Mouse (Mus musculus) forebrain, embryonic 11.5 days (tissue): Measurements from ENCODE around the gene Iqcj. TPM values are rescaled to one million over a fixed set of nuclear protein-coding genes. Genes with fewer than 3 reads are reported as not detected.

Experiments used
- ATAC-seq: fragments of 200-750 bp; cut with Nextera tagmentation; replicated peaks from 2 replicates; pipeline ENCODE4 v1.8.0; 2017; ENCODE audit warnings: moderate TSS enrichment; ENCODE audit not compliant: low FRiP score
- DNase-seq: peaks from one replicate; pipeline ENCODE4 v3.0.0-alpha.2; 2017; ENCODE audit warnings: low spot score
- H3K27ac ChIP-seq: fragments of 300-500 bp; sonication (generic); 2 replicates; pipeline ENCODE4 v1.5.1; 2014; ENCODE audit warnings: low read depth, low read length
- H3K27me3 ChIP-seq: fragments of 300-500 bp; sonication (generic); 2 replicates; pipeline ENCODE4 v1.6.1; 2014; ENCODE audit warnings: mild to moderate bottlenecking, low read length, mixed read lengths; ENCODE audit not compliant: control insufficient read depth, insufficient read depth
- H3K36me3 ChIP-seq: fragments of 300-500 bp; sonication (generic); 2 replicates; pipeline ENCODE4 v1.6.1; 2014; ENCODE audit warnings: mild to moderate bottlenecking, low read length, moderate library complexity, mixed read lengths; ENCODE audit not compliant: control insufficient read depth, insufficient read depth
- H3K4me1 ChIP-seq: fragments of 300-500 bp; sonication (generic); replicated peaks from 2 replicates; pipeline ENCODE4 v1.6.1; 2014; ENCODE audit warnings: low read length, mixed read lengths; ENCODE audit not compliant: control insufficient read depth, insufficient read depth
- H3K4me2 ChIP-seq: fragments of 300-500 bp; sonication (generic); 2 replicates; pipeline ENCODE4 v1.6.1; 2014; ENCODE audit warnings: low read depth, mild to moderate bottlenecking, low read length, moderate library complexity, mixed read lengths; ENCODE audit not compliant: severe bottlenecking
- H3K4me3 ChIP-seq: fragments of 300-500 bp; sonication (generic); 2 replicates; pipeline ENCODE4 v1.5.1; 2014; ENCODE audit warnings: low read depth, low read length
- H3K9ac ChIP-seq: fragments of 300-500 bp; sonication (generic); 2 replicates; pipeline ENCODE4 v1.6.1; 2014; ENCODE audit warnings: low read length
- H3K9me3 ChIP-seq: fragments of 300-500 bp; sonication (generic); 2 replicates; pipeline ENCODE4 v1.6.1; 2016; ENCODE audit warnings: low read length, mixed read lengths; ENCODE audit not compliant: control insufficient read depth
- WGBS: fragments of 180-500 bp; shearing (Covaris S2); extraction: QIAGEN DNeasy Blood & Tissue Kit; methylation state at CpG from one replicate; pipeline ENCODE4 v1.1.7; 2014; 5-methylcytosine and 5-hydroxymethylcytosine counted together
- polyA plus RNA-seq: library from polyadenylated mRNA; unstranded; fragments of >200 nt; fragmentation: Nextera tagmentation; extraction: Ambion mirVana; gene quantifications from 2 replicates; pipeline ENCODE4 v1.2.1, GENCODE M21; 2014

The Iqcj gene
- polyA plus RNA-seq, 1 experiment from 2014 or later = 0.53 TPM

DNA sequence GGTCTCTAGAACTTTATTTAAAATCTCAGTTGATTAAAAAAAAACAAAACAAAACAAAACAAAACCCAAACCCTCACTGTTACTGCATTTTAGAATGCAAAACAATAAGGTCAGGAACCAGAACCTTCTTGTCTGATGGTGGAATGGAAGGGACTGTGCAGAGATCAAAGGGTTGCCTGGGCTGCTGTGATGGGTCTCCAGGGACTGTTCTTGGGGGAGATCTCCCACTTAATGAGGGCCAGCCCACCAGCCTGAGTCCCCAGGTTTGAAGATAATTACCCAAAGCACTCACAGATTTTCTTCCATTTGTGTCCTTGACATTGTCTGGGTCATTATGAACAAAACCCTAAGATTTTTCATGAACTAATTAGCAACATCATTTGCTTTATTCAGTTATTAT, 4.8 kb upstream of the Iqcj start:
- no peak overlapping the region for H3K4me3 ChIP-seq
- H3K9ac ChIP-seq = no peak overlapping the region
- no peak for ATAC-seq
- no peaks in the 10 kb centered on the region for H3K36me3 ChIP-seq
- DNase-seq = no peak
- no peak overlapping the region for H3K27ac ChIP-seq
- H3K4me2 ChIP-seq = no peak overlapping the region
- 0 out of 2 replicates have a peak, but pooled peaks cover 5% of the 10 kb centered on the region for H3K4me1 ChIP-seq
- no peaks in the 10 kb centered on the region for H3K27me3 ChIP-seq
- H3K9me3 ChIP-seq = no peaks in the 10 kb centered on the region

DNA sequence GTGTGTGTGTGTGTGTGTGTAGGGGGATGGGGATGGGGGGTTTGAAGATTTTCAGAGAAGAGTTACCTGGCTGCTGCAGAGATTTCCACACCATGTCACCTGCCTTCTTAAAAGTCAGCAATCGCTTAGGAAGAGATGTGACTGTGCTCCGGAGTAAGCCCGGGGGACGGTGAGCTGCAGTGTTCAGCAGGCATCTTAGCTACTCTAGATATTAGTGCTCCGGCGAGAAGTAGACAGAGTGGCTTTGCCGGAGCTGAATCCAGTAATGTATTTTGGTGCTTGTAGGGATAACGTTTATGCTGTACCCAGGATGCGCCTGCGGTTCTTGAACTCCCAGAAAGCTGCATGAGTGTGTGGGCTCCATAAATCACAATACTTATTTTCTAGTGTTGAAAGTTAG, 748 bp downstream of the Iqcj start:
- Histone ChIP-seq H3K4me3 (no peak overlapping the region), H3K9ac (no peak overlapping the region), H3K27me3 (no peaks in the 10 kb centered on the region), H3K9me3 (no peaks in the 10 kb centered on the region), H3K4me1 (no peaks in the 10 kb centered on the region), H3K4me2 (no peak overlapping the region), H3K36me3 (no peaks in the 10 kb centered on the region), H3K27ac (no peak overlapping the region)
- DNase-seq (peak; percentile 53), ATAC-seq (no peak)
- WGBS = 86% methylated on average over 10 of the region's 10 CpGs

DNA sequence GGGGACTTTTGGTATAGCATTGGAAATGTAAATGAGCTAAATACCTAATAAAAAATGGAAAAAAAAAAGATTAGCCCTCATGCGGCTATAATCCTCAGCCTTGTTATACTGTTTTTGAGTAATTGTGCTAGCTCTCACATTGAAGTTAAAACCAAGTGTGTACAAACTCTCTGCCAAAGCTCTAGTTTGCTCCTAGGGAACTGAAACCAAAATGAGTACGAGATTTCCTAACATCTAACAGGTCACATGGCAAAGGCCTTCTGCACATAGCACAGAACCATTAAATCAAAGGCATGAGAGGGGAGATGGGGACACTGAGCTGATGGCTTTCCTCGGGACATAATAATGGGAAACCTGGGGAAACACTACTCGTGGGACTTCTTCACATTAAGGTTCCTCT, 10.5 kb downstream of the Iqcj start:
- H3K9ac ChIP-seq = no peak overlapping the region
- no peak overlapping the region for H3K4me2 ChIP-seq
- no peaks in the 10 kb centered on the region for H3K9me3 ChIP-seq
- DNase-seq = no peak
- H3K4me1 ChIP-seq = no peaks in the 10 kb centered on the region
- ATAC-seq = no peak
- H3K36me3 ChIP-seq = no peaks in the 10 kb centered on the region
- WGBS = 79% methylated on average over 4 of the region's 4 CpGs
- H3K4me3 ChIP-seq = no peak overlapping the region
- H3K27me3 ChIP-seq = no peaks in the 10 kb centered on the region
- H3K27ac ChIP-seq = no peak overlapping the region

DNA sequence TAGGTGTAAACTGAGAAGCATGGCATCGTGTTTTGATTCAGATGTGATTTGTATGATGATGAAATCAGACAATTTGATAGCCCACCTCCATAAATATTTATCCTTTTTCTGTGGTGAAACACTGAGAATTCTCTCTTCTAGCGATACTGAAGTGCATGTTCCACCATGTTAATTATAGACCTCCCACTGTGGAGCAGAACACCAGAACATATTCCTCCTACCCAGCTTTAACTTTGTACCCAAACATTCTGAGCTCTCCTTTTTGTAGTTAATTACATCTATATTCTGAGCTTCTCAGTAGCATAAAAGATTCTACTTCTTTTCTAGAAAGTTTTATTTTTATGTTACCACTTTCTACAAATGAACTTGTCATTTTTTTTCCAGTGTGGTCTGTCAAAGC, 16.6 kb downstream of the Iqcj start:
- Histone ChIP-seq H3K27ac (no peak overlapping the region), H3K4me3 (no peak overlapping the region), H3K4me2 (no peak overlapping the region), H3K9ac (no peak overlapping the region), H3K36me3 (no peaks in the 10 kb centered on the region), H3K9me3 (no peaks in the 10 kb centered on the region), H3K27me3 (no peaks in the 10 kb centered on the region), H3K4me1 (no peaks in the 10 kb centered on the region)
- DNase-seq (no peak), ATAC-seq (no peak)
- 90% methylated on average over 2 of the region's 2 CpGs for WGBS

DNA sequence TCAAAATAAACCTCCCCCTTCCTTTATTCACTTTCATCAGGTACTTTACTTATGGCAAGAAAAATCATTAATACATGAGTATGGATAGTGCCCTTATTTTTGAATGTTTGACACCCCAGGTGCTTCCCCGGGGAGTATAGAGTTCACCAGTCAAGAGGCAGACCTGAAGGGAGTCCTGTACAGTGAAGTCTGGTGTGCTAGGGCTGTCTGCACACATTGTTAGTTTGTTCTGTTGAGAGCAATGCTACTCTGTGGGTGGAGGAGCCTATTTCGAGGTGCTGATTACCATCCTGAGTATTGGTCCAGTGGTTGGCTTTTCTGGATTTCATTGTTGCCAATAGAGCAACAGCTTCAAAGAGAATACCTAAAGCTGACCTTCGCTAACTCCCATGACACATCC, 26.1 kb downstream of the Iqcj start:
- Histone ChIP-seq H3K4me3 (no peak overlapping the region), H3K27ac (no peak overlapping the region), H3K9ac (no peak overlapping the region), H3K4me2 (no peak overlapping the region), H3K9me3 (no peaks in the 10 kb centered on the region), H3K27me3 (no peaks in the 10 kb centered on the region), H3K4me1 (no peaks in the 10 kb centered on the region), H3K36me3 (no peaks in the 10 kb centered on the region)
- 78% methylated on average over 3 of the region's 3 CpGs for WGBS
- ATAC-seq = no peak
- DNase-seq = no peak

DNA sequence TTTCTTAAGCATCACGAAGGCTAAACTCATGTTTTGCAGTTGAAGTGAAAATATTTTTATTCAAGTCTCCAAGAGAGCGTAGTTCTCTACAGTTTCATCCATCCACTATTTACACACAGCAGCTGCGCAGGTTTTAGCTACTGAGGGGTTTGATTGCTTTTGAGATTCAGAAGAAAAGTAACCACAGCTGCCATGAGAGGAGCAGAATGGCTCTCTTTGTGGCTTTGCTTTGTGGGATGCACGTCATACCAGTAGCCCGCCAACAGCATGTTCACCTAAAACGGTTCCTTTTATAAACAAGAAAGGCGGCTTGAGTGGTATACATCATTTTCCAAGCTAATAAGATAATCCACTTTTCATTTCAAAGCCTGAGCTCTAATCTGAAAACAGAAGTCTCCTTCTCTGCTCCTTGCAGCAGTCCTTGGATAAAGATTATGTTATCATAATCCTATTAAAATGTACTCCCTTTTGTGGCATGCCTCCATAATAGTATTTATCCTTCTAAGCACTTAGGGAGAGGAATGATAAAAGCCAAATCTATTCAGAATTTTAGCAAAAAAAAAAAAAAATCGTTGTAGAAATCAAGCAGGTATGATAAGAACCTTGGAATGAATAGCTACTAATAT, 26.7 kb downstream of the Iqcj start:
- Histone ChIP-seq H3K27me3 (no peaks in the 10 kb centered on the region), H3K36me3 (no peaks in the 10 kb centered on the region), H3K4me2 (no peak overlapping the region), H3K27ac (no peak overlapping the region), H3K4me1 (no peaks in the 10 kb centered on the region), H3K9me3 (no peaks in the 10 kb centered on the region), H3K4me3 (no peak overlapping the region), H3K9ac (no peak overlapping the region)
- WGBS = 50% methylated on average over 8 of the region's 8 CpGs
- ATAC-seq (peak; percentile 55), DNase-seq (no peak)

DNA sequence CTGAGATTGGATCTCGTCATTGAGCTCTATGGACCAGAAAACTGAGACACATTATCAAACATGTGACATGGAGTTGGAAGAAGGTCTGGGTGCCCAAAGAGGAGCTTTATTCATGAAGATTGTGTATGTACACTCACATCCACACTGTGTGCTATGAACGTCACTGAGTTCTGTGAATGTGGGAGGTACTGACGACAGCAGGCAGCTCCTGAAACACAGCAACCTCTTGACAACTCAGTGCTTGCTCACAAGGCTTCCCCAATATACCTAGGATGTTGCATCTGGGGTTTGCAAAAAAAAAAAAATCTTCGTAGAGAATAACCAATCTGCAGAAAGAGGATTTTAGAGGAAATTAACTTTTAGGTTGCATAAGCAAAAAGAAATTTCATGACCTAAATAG, 31.1 kb downstream of the Iqcj start:
- Histone ChIP-seq H3K9me3 (no peaks in the 10 kb centered on the region), H3K4me3 (no peak overlapping the region), H3K36me3 (no peaks in the 10 kb centered on the region), H3K27ac (no peak overlapping the region), H3K4me1 (no peaks in the 10 kb centered on the region), H3K27me3 (no peaks in the 10 kb centered on the region), H3K9ac (no peak overlapping the region), H3K4me2 (no peak overlapping the region)
- DNase-seq (no peak), ATAC-seq (no peak)
- 84% methylated on average over 4 of the region's 4 CpGs for WGBS

DNA sequence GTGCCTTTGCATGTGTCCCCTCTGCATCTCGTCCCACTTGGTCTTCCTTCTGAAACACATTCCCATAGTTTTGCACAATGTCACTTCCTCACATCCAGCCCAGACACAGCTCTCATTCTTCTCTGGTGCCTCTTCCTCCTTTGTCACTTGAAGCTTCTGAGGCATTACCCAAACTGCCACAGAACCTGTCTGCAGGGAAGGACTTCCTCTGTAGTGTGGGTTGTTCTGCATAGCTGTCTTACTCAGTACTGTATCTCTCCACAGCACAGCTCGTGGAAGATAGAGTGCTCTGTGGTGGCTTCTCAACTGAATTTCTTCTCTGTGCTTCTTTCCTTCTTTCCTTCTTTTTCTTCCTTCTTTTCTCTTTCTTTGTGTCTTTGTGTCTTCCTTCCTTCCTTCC, 33.4 kb downstream of the Iqcj start:
- no peak overlapping the region for H3K4me2 ChIP-seq
- WGBS = 64% methylated on average over 2 of the region's 2 CpGs
- no peak for DNase-seq
- no peak overlapping the region for H3K9ac ChIP-seq
- no peaks in the 10 kb centered on the region for H3K4me1 ChIP-seq
- no peak overlapping the region for H3K27ac ChIP-seq
- no peaks in the 10 kb centered on the region for H3K9me3 ChIP-seq
- H3K27me3 ChIP-seq = no peaks in the 10 kb centered on the region
- ATAC-seq = no peak
- no peak overlapping the region for H3K4me3 ChIP-seq
- H3K36me3 ChIP-seq = no peaks in the 10 kb centered on the region

DNA sequence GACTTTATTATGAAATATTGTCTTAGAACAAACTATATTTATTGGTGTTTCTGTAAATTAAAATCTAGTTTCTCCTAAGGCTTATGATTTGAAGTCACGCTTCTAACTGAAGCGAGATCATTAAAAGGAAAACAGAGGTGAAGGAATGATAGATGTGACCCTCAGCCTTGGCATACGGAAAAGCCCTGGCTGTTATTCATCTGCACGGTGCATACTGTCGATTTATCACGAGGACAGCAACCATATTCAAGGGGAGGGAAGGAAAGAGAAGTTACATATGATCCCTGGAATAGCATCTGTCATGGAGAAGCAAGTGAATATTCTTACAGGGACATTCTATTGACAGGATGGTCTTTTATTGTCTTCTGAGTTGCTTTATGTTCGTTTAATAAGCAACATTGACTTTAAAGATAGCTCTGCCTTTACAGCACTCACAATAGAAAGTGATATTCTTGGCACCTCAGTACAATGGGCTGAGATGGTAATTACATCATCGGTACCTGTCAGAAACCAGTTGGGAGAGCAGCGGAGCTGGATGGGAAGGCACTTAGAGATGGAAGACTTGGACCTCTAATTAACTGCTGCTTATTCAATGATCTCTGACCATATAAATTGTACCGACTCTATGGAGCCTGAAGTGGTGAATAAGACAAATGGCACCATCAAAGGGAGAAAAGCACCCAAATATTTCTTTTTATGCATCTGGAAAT, 38.6 kb downstream of the Iqcj start:
- ATAC-seq = no peak
- no peak overlapping the region for H3K9ac ChIP-seq
- H3K4me2 ChIP-seq = no peak overlapping the region
- H3K36me3 ChIP-seq = no peaks in the 10 kb centered on the region
- H3K27ac ChIP-seq = no peak overlapping the region
- no peaks in the 10 kb centered on the region for H3K9me3 ChIP-seq
- H3K27me3 ChIP-seq = no peaks in the 10 kb centered on the region
- DNase-seq = no peak
- H3K4me1 ChIP-seq = no peaks in the 10 kb centered on the region
- no peak overlapping the region for H3K4me3 ChIP-seq
- WGBS = 85% methylated on average over 10 of the region's 10 CpGs
